Mouse (Mus musculus) 416B (cell line): ENCODE measurements at regions not wholly inside any gene's neighbourhood (a gene's known extent, or its start where the extent isn't known, plus 50 kb on each side); places are given as distances from the start of the nearest gene placed in this dataset.

Experiments
- DNase-seq: peaks from one replicate; pipeline ENCODE4 v3.0.0; 2011; ENCODE audit warnings: low read depth

- DNase-seq = peak; percentile 11
Measured at GRCm38 (mm10) chr12:31130434-31130833, 56.8 kb downstream of the Fam110c start.

DNA sequence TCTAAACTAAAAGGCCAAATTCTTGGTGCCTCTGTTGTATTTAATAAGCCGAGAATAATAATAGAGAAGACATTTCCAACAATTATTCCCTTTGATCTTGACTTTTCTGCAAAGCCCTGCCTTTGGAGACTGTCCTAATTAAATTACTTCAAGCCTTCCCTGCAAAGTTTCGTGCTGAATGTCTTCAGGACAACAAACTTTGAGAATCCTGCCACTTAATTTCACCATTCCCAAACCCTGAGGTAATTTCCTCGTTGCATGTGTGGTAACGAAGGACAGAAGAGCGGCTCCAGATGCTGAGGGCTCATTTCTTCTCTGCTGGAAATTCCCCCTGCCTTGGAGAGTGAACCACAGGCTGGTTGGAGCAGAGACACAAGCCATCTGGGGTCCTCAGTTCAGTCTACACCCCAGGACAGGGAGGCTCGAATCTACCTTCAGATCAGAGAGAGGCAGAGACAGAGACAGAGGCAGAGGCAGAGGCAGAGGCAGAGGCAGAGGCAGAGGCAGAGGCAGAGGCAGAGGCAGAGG is 60.9 kb downstream of the Fam110c start:
- no peak for DNase-seq

DNA sequence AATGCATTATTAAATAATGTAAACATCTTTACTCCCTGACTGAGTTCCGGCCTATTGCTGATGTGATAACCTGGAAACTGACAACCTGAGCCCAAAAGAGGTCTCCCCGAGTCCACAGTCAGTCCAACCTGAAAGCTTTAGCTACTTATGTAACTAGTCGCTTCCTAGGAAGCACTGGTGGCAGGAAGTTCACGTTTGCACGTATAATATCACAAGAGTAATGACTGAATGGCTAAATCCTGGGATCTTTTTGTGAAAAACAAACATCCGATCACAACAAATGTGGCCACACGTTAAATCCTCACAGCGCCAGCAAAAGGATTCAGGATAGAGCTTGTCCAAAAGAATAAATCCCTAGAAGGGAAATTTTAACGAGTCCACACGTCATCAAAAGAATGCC is 62.7 kb downstream of the Fam110c start:
- DNase-seq = no peak

DNA sequence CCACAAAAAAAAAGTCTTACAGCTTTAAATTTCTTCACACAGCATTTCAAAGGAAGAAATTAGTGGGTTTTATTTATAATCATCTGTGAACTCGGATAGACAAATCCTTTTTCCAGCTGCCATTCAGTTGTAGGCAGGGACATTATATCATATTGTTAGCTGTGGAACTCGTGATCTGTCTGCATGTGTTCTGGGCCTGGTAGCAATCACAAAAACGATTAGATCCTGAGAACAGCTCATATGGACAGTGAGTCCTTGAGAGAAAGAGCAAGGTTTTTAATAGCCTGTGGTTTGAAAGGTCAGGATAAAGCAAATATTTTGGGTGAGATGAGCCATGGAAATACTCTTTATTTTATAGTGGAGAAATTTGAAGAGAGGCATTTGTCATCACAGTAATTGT is 63.2 kb downstream of the Fam110c start:
- DNase-seq = no peak

GRCm38 (mm10) chr12:31137431-31137830 is 63.8 kb downstream of the Fam110c start:
- DNase-seq = peak; percentile 13

GRCm38 (mm10) chr12:31139853-31140252 is 66.2 kb downstream of the Fam110c start:
- DNase-seq = no peak

- no peak for DNase-seq
Measured at GRCm38 (mm10) chr12:31143266-31143665, 69.6 kb downstream of the Fam110c start.

DNA sequence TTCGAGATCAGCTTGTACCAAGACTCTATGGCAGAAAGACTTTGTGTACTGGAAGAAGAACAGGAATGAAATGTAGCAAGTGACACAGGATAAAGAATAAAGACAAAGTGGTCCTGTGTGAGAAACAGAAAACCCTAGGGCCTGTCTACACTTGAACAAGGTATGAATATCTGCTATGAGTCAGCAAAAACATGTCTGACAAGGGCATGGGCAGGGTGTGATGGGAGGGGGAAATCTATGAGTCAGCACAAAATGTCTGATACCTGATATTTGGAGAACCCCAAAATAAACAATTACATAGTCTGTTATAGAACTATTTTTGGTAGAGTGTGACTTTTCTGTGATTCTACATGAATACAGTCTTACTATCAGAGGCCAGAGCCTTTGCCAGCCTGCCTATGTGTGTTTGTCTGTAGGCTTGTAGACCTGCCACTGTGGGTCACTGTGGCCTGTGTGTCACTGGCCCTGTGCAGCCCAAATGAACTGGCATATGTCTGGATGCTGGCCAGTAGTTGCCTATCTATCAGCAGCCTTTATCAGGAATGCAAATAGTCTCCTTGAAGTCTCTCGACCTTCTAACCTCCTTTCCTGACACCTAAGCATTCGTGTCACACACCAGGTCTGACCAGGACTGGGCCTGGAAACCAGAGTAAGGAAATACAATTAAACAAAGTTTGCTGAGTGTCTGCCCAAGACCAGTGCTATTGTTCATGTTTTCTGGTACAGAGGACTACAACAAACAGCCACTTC is 71.5 kb downstream of the Fam110c start:
- peak; percentile 34 for DNase-seq

- no peak for DNase-seq
Measured at GRCm38 (mm10) chr12:31148417-31149356, 75.0 kb downstream of the Fam110c start.

GRCm38 (mm10) chr12:31153720-31154119 is 80.1 kb downstream of the Fam110c start:
- no peak for DNase-seq

GRCm38 (mm10) chr12:31154608-31155011 is 80.9 kb downstream of the Fam110c start:
- no peak for DNase-seq

GRCm38 (mm10) chr12:31156154-31156720 is 82.6 kb downstream of the Fam110c start:
- DNase-seq = no peak

DNA sequence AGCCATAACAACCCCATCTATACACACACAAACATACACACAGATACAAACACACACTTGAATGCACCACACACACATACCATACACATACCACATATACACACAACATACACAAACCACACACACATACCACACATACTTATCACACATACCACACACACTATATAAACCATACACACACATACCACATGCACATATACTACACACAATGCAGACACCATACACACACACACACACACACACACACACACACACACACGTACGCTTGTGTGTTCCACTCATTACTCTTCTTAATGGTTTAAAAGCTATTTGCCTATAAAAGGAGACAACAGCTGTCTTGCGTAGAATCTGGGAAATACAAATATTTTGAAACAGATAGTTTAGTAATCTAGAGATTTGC is 83.1 kb upstream of the Gm6993 start:
- DNase-seq = no peak

GRCm38 (mm10) chr12:31157890-31158289 is 82.7 kb upstream of the Gm6993 start:
- no peak for DNase-seq

DNA sequence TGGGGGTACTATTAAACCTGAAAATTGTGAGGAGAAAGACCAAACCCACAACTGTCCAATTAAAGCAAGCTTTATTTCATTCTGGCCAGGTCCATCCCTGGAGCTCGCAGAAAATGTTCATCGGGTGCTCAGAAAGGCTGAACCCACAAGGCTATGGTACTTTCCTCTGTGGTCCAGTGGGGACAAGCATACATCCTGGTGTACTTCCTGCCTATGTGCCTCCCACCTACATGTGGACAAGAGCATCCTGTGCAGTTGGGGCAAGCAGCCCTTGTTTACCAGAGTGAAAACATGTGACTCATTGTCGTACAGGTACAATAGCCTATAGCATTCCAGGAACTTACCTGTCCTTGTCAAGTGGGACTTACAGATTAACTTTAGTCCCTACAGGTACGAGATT is 81.7 kb upstream of the Gm6993 start:
- DNase-seq = no peak

DNA sequence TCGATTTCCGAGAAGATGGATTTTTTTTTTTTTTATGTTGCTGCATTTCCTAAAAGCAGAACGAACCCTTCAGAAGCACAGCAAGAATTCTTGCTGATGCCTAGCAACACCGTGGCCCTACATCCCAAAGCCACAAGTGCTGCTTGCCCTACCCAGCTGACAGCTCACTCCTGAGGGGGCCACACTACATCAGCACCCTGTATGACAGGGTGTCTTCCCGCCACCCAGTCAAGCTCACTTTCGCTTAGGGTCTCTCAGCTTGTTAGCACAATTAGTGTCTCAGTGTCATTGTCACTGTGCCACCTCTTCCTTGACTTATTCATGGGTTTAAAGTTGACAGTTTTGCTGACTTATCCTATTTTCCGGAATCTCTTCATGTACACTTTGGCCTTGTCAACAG is 81.2 kb upstream of the Gm6993 start:
- no peak for DNase-seq

GRCm38 (mm10) chr12:31168221-31168890 is 72.2 kb upstream of the Gm6993 start:
- DNase-seq = peak; percentile 67

DNA sequence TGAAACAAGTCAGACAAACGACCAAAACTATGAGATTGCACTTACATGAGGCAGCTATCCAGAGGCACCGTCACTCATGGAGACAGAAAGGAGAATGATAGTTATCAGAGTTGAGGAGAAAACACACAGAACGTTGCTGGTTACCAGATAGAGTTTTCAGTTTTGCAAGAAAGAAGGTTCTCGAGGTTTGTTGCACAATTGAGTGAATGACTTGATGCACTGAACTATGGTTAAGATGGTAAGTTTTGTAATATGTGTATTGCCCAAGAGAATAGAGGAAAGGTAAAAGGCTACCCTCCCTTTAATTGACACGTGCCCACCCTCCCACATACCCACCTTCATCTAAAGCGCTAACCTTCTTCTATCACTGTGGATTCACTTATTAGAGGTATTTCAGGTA is 70.5 kb upstream of the Gm6993 start:
- peak; percentile 77 for DNase-seq

DNA sequence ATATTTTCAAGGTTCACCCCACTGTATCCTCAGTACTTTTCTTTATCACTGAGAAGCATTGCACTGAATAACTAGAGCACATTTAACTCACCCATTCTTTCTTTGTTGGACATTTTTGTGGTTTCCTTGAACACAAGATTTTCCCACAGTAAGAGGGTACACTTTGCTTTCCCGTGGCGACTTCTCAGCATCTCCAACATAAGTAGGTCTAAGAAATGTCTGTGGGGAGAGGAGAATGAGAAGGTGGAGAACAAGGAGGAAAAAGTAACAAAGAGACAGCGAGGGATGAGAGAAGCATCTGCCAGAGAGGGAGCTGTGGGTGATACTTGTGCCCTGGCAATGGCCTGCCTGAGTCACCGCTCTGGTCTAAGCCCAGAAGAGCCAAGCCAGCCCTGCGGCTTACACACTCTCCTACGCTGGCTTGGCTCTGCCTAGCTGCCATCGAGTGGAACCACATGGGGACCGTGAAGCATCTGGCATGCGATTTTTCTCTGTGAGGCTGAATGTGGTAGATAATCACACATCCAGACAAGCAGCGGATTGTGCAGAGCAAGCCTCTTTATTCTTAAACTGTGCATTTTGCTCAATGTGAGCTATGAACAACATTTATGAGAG is 69.9 kb upstream of the Gm6993 start:
- peak; percentile 37 for DNase-seq

DNA sequence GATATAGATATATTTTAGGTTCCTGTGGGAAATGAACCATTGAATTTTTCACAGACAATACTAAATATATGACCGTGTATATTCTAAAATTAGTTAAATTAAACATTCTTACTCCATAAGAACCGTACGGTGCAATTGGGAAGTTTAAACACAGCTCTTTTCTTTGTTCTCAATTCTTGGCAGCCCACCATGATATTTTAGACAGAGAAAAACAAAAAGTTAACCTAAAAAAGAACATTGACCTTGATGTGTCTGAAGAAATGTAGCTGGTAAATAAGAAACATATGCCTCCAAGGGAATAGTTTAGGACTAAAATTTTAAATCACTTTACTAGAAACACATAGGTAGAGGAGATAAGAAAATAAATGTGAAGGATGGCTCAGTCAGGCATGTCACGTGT is 68.6 kb upstream of the Gm6993 start:
- DNase-seq = no peak
